Comparison of ENCODE assay signal across 9 mouse cellular contexts in the genomic region with DNA sequence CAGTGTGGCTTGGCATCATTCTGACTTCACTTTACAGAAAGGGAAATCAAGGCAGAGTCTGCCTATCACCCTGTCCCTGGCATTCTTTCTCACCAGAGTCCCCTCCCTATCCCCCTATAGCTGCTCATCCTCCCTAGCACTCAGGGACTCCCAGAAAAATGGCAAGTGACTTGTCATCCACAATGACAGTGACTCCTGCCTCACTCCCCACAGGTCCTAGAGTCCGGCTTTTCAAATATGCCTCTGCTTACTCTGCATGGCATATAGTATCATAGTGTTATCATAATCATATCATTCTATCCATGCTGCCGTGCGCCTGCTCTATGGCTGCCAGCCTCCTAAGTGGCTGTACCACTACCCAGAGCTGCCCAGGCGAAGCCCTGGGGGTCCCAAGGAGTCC. TPM values are rescaled to one million over a fixed set of nuclear protein-coding genes. Genes with fewer than 3 reads are reported as not detected.
DNase-seq lines count a peak whose midpoint lies in the region; ATAC-seq and TF ChIP-seq lines count a peak whose summit lies in the region.
"Had no signal": no experiment of that assay in that cellular context is flagged by ENCODE, and none has a peak within 500 bp of the region (broad histone marks: within the 10 kb centered on the region; RNA-seq: fewer than 3 reads in every experiment).

No protein-coding gene starts in this region.

- peak overlapping the region; percentile 81 for H3K27ac ChIP-seq in heart, embryonic 12.5 days (ENCODE audit: poor library complexity, severe bottlenecking)
- peak overlapping the region; percentile 95 for H3K27ac ChIP-seq in spleen, adult 2 months (ENCODE audit: insufficient read depth, low read length)
- peak overlapping the region; percentile 71; the same call in 1 of the 2 replicates for H3K27ac ChIP-seq in limb, embryonic 15.5 days
- H3K27ac ChIP-seq in stomach, embryonic 16.5 days (ENCODE audit: low read length), result peak overlapping the region; percentile 84

- intact Hi-C loops in heart, postnatal 25 days (cut with DNase I), result no loop called here

- H3K27me3 ChIP-seq in heart, embryonic 12.5 days (replicated peaks), result no peaks in the 10 kb centered on the region
- H3K27me3 ChIP-seq in spleen, adult 2 months (ENCODE audit: control insufficient read depth, insufficient read depth, low read length), result no peaks in the 10 kb centered on the region
- H3K27me3 ChIP-seq in limb, embryonic 15.5 days, result no peaks in the 10 kb centered on the region
- H3K27me3 ChIP-seq in stomach, embryonic 16.5 days (ENCODE audit: control insufficient read depth, insufficient read depth, low read length), result no peaks in the 10 kb centered on the region

- no peaks in the 10 kb centered on the region for H3K9me3 ChIP-seq in heart, embryonic 12.5 days (replicated peaks)
- no peaks in the 10 kb centered on the region for H3K9me3 ChIP-seq in limb, embryonic 15.5 days
- H3K9me3 ChIP-seq in stomach, embryonic 16.5 days (replicated peaks; ENCODE audit: control insufficient read depth, low read length), result no peaks in the 10 kb centered on the region

- H3K4me1 ChIP-seq in heart, embryonic 12.5 days (replicated peaks), result peaks cover 22% of the 10 kb centered on the region
- peaks cover 13% of the 10 kb centered on the region; the same call in 1 of the 2 replicates for H3K4me1 ChIP-seq in spleen, adult 2 months (ENCODE audit: control insufficient read depth, insufficient read depth, insufficient read length)
- H3K4me1 ChIP-seq in limb, embryonic 15.5 days, result peaks cover 8% of the 10 kb centered on the region; the same call in 1 of the 2 replicates
- peaks cover 14% of the 10 kb centered on the region for H3K4me1 ChIP-seq in stomach, embryonic 16.5 days (ENCODE audit: control insufficient read depth, insufficient read depth, low read length)

- TF ChIP-seq POLR2A in spleen, adult 2 months (IDR thresholded peaks at IDR 0.05; ENCODE audit: low read depth, low read length), result no peak

- H3K4me3 ChIP-seq in heart, embryonic 12.5 days, result no peak overlapping the region
- peak overlapping the region; percentile 76 for H3K4me3 ChIP-seq in spleen, adult 2 months (ENCODE audit: extremely low read depth, insufficient read depth, insufficient read length)
- no peak overlapping the region for H3K4me3 ChIP-seq in limb, embryonic 15.5 days
- peak overlapping the region; percentile 18 for H3K4me3 ChIP-seq in stomach, embryonic 16.5 days (replicated peaks; ENCODE audit: low read length)

- no peak for ATAC-seq in heart, embryonic 12.5 days (ENCODE audit: insufficient number of reproducible peaks, low FRiP score)
- ATAC-seq in limb, embryonic 15.5 days (ENCODE audit: insufficient number of reproducible peaks, low FRiP score, low TSS enrichment, low read depth), result no peak
- no peak for ATAC-seq in stomach, embryonic 16.5 days (ENCODE audit: insufficient read depth, low FRiP score)

- H3K4me2 ChIP-seq in heart, embryonic 12.5 days, result 0 out of 2 replicates have a peak overlapping the region, but pooled peaks have one; percentile 56
- no peak overlapping the region for H3K4me2 ChIP-seq in limb, embryonic 15.5 days
- 0 out of 2 replicates have a peak overlapping the region, but pooled peaks have one; percentile 3 for H3K4me2 ChIP-seq in stomach, embryonic 16.5 days (ENCODE audit: low read depth, low read length)

- no peak for TF ChIP-seq CTCF in spleen, adult 2 months (IDR thresholded peaks at IDR 0.05; ENCODE audit: extremely low read depth, insufficient read depth, insufficient read length, insufficient replicate concordance)

- H3K9ac ChIP-seq in heart, embryonic 12.5 days, result no peak overlapping the region
- H3K9ac ChIP-seq in limb, embryonic 15.5 days, result no peak overlapping the region
- H3K9ac ChIP-seq in stomach, embryonic 16.5 days (ENCODE audit: low read length), result no peak overlapping the region; the same call in 1 of the 2 replicates

- DNase-seq in heart, postnatal 25 days (ENCODE audit: low spot score), result no peak
- DNase-seq in spleen, adult 2 months (ENCODE audit: low read depth in 1 of 2, low spot score in 2 of 2), result no peak
- DNase-seq in spleen, postnatal 36 days (ENCODE audit: low spot score in 2 of 2), result no peak
- DNase-seq in kidney, postnatal 10 days, result no peak
- DNase-seq in lung, postnatal 14 days, result no peak
- DNase-seq: cerebellum, adult 18-20 months had no signal

- WGBS in heart, embryonic 12.5 days, result 89% methylated on average over 4 of the region's 4 CpGs
- 35% methylated on average over 4 of the region's 4 CpGs for WGBS in spleen, adult 2 months
- 88% methylated on average over 4 of the region's 4 CpGs for WGBS in limb, embryonic 15.5 days
- WGBS in stomach, embryonic 16.5 days, result 88% methylated on average over 4 of the region's 4 CpGs

- H3K36me3 ChIP-seq in heart, embryonic 12.5 days, result no peaks in the 10 kb centered on the region
- H3K36me3 ChIP-seq in spleen, adult 2 months (ENCODE audit: control insufficient read depth, insufficient read depth, low read length), result no peaks in the 10 kb centered on the region
- no peaks in the 10 kb centered on the region for H3K36me3 ChIP-seq in limb, embryonic 15.5 days
- no peaks in the 10 kb centered on the region for H3K36me3 ChIP-seq in stomach, embryonic 16.5 days (ENCODE audit: control insufficient read depth, insufficient read depth, low read length)

RNA-seq across cellular contexts. Expression of a gene that starts 11.9 kb away (rescaled TPM):
- 0.13 and 0.15 TPM in 2 replicates for polyA plus RNA-seq in heart, embryonic 12.5 days (2016; fragmentation: Nextera tagmentation; extraction: Ambion mirVana)
- total RNA-seq in heart, postnatal 25 days (2021), result 1 to 10 TPM in 1 of 2 experiments, under 1 TPM in 1; 0.91 to 1.2 TPM
- polyA plus RNA-seq in spleen, adult 2 months (2012; rRNA removed), result 21.3 and 22.0 TPM in 2 replicates
- polyA plus RNA-seq in limb, embryonic 15.5 days (2015; fragmentation: Nextera tagmentation; extraction: Ambion mirVana), result 0.37 and 0.40 TPM in 2 replicates
- polyA plus RNA-seq in stomach, embryonic 16.5 days (2015; fragmentation: Nextera tagmentation; extraction: Ambion mirVana), result 0.40 and 0.51 TPM in 2 replicates

RNA-seq across cellular contexts. Expression of a gene that starts 33.2 kb away (rescaled TPM):
- polyA plus RNA-seq in heart, embryonic 12.5 days (2016; fragmentation: Nextera tagmentation; extraction: Ambion mirVana), result 53.5 and 54.0 TPM in 2 replicates
- total RNA-seq in heart, postnatal 25 days (2021), result 10 to 100 TPM; 74.7 to 76.9 TPM
- 19.4 and 21.0 TPM in 2 replicates for polyA plus RNA-seq in spleen, adult 2 months (2012; rRNA removed)
- polyA plus RNA-seq in limb, embryonic 15.5 days (2015; fragmentation: Nextera tagmentation; extraction: Ambion mirVana), result 41.1 and 42.0 TPM in 2 replicates
- 26.5 and 26.7 TPM in 2 replicates for polyA plus RNA-seq in stomach, embryonic 16.5 days (2015; fragmentation: Nextera tagmentation; extraction: Ambion mirVana)

RNA-seq across cellular contexts. Expression of a gene that starts 59.7 kb away (rescaled TPM):
- polyA plus RNA-seq in heart, embryonic 12.5 days (2016; fragmentation: Nextera tagmentation; extraction: Ambion mirVana), result 0.63 and 0.80 TPM in 2 replicates
- total RNA-seq in heart, postnatal 25 days (2021), result under 1 TPM; 0.70 to 0.87 TPM
- polyA plus RNA-seq in spleen, adult 2 months (2012; rRNA removed), result 49.7 and 58.1 TPM in 2 replicates
- 1.9 and 2.0 TPM in 2 replicates for polyA plus RNA-seq in limb, embryonic 15.5 days (2015; fragmentation: Nextera tagmentation; extraction: Ambion mirVana)
- 0.95 and 1.2 TPM in 2 replicates for polyA plus RNA-seq in stomach, embryonic 16.5 days (2015; fragmentation: Nextera tagmentation; extraction: Ambion mirVana)

Comparison
In these comparisons a context has a peak if more than half of its experiments do, and no peak if none do; other contexts are left out.
1. H3K4me3 ChIP-seq: peak in spleen, adult 2 months (single experiment) and stomach, embryonic 16.5 days (single experiment); none in heart, embryonic 12.5 days (single experiment) and limb, embryonic 15.5 days (single experiment).
2. RNA of a gene that starts 11.9 kb away (polyA plus RNA-seq): 21.3 to 22.0 TPM in spleen, adult 2 months; 0.40 to 0.51 TPM in stomach, embryonic 16.5 days, 0.37 to 0.40 TPM in limb, embryonic 15.5 days and 0.13 to 0.15 TPM in heart, embryonic 12.5 days; every median in the first group is over 10 times any median in the second.
3. RNA of a gene that starts 59.7 kb away (polyA plus RNA-seq): 49.7 to 58.1 TPM in spleen, adult 2 months; 1.9 to 2.0 TPM in limb, embryonic 15.5 days, 0.95 to 1.2 TPM in stomach, embryonic 16.5 days and 0.63 to 0.80 TPM in heart, embryonic 12.5 days; every median in the first group is over 10 times any median in the second.
4. Peak in every context shown above with its lines, with median percentiles within 50 percentile points of each other: H3K27ac ChIP-seq.